Mouse (Mus musculus) forebrain, embryonic 11.5 days (tissue): ENCODE results near the gene Mfsd12. TPM values are rescaled to one million over a fixed set of nuclear protein-coding genes. Genes with fewer than 3 reads are reported as not detected.

Source experiments
- ATAC-seq: fragments of 200-750 bp; cut with Nextera tagmentation; replicated peaks from 2 replicates; pipeline ENCODE4 v1.8.0; 2017; ENCODE audit warnings: moderate TSS enrichment; ENCODE audit not compliant: low FRiP score
- DNase-seq: peaks from one replicate; pipeline ENCODE4 v3.0.0-alpha.2; 2017; ENCODE audit warnings: low spot score
- H3K27ac ChIP-seq: fragments of 300-500 bp; sonication (generic); 2 replicates; pipeline ENCODE4 v1.5.1; 2014; ENCODE audit warnings: low read depth, low read length
- H3K27me3 ChIP-seq: fragments of 300-500 bp; sonication (generic); 2 replicates; pipeline ENCODE4 v1.6.1; 2014; ENCODE audit warnings: mild to moderate bottlenecking, low read length, mixed read lengths; ENCODE audit not compliant: control insufficient read depth, insufficient read depth
- H3K36me3 ChIP-seq: fragments of 300-500 bp; sonication (generic); 2 replicates; pipeline ENCODE4 v1.6.1; 2014; ENCODE audit warnings: mild to moderate bottlenecking, low read length, moderate library complexity, mixed read lengths; ENCODE audit not compliant: control insufficient read depth, insufficient read depth
- H3K4me1 ChIP-seq: fragments of 300-500 bp; sonication (generic); replicated peaks from 2 replicates; pipeline ENCODE4 v1.6.1; 2014; ENCODE audit warnings: low read length, mixed read lengths; ENCODE audit not compliant: control insufficient read depth, insufficient read depth
- H3K4me2 ChIP-seq: fragments of 300-500 bp; sonication (generic); 2 replicates; pipeline ENCODE4 v1.6.1; 2014; ENCODE audit warnings: low read depth, mild to moderate bottlenecking, low read length, moderate library complexity, mixed read lengths; ENCODE audit not compliant: severe bottlenecking
- H3K4me3 ChIP-seq: fragments of 300-500 bp; sonication (generic); 2 replicates; pipeline ENCODE4 v1.5.1; 2014; ENCODE audit warnings: low read depth, low read length
- H3K9ac ChIP-seq: fragments of 300-500 bp; sonication (generic); 2 replicates; pipeline ENCODE4 v1.6.1; 2014; ENCODE audit warnings: low read length
- H3K9me3 ChIP-seq: fragments of 300-500 bp; sonication (generic); 2 replicates; pipeline ENCODE4 v1.6.1; 2016; ENCODE audit warnings: low read length, mixed read lengths; ENCODE audit not compliant: control insufficient read depth
- WGBS: fragments of 180-500 bp; shearing (Covaris S2); extraction: QIAGEN DNeasy Blood & Tissue Kit; methylation state at CpG from one replicate; pipeline ENCODE4 v1.1.7; 2014; 5-methylcytosine and 5-hydroxymethylcytosine counted together
- polyA plus RNA-seq: library from polyadenylated mRNA; unstranded; fragments of >200 nt; fragmentation: Nextera tagmentation; extraction: Ambion mirVana; gene quantifications from 2 replicates; pipeline ENCODE4 v1.2.1, GENCODE M21; 2014

The Mfsd12 gene
- polyA plus RNA-seq, 1 experiment from 2014 or later = 4.7 TPM

GRCm38 (mm10) chr10:81325781-81326180 lies 31.5 kb upstream of the Mfsd12 start:
- Histone ChIP-seq H3K4me1 (peaks cover 7% of the 10 kb centered on the region), H3K9ac (no peak overlapping the region), H3K27ac (no peak overlapping the region), H3K4me3 (no peak overlapping the region), H3K9me3 (no peaks in the 10 kb centered on the region), H3K36me3 (peaks cover 27% of the 10 kb centered on the region), H3K4me2 (no peak overlapping the region), H3K27me3 (no peaks in the 10 kb centered on the region)
- DNase-seq (no peak), ATAC-seq (no peak)
- 95% methylated on average over 18 of the region's 18 CpGs for WGBS

DNA sequence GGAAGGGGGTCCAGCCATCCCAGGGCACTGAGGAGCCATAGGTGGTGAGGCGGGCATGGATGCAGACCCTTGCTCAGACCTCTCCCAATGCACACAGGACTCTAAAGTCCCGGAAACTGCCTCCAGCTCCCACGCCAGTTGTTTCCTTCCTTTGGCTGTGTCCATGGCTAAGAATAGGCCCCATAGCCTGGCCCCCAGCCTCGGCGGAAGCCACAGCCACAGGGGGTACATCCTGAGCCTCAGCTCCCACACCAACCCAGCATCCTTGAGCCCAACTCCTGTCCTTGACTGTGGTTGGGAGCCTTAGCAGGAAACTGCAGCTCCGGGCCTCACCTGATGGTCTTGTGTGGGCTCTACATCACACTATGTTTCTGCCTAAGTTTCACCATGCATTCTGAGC lies 30.4 kb upstream of the Mfsd12 start:
- H3K27ac ChIP-seq = no peak overlapping the region
- H3K4me1 ChIP-seq = peaks cover 4% of the 10 kb centered on the region
- H3K36me3 ChIP-seq = peaks cover 27% of the 10 kb centered on the region
- DNase-seq (no peak), ATAC-seq (no peak)
- no peak overlapping the region for H3K9ac ChIP-seq
- no peak overlapping the region for H3K4me2 ChIP-seq
- H3K4me3 ChIP-seq = no peak overlapping the region
- no peaks in the 10 kb centered on the region for H3K9me3 ChIP-seq
- H3K27me3 ChIP-seq = no peaks in the 10 kb centered on the region
- WGBS = 89% methylated on average over 6 of the region's 6 CpGs

DNA sequence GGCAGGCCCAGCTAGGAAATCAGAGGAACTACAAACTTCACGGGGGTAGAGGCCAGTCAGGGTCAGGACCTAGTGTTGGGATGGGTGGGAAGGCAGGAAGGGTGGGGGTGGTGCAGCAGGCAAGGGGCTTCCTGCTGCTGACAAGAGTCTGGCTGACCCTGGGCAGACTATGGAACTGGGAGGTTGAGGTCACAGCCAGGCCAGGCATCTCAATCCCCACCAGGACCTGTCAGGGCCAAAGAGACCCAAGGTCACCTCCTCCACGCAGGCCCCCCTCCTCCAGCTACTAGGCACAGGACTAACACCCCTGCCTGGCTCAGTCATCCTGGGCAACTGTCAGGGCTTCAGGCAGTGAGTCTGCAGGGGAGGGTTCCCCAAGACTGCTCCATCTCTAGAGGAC lies 29.3 kb upstream of the Mfsd12 start:
- 67% methylated on average over 2 of the region's 2 CpGs for WGBS
- no peaks in the 10 kb centered on the region for H3K9me3 ChIP-seq
- ATAC-seq (no peak), DNase-seq (no peak)
- H3K9ac ChIP-seq = no peak overlapping the region
- no peak overlapping the region for H3K4me3 ChIP-seq
- no peak overlapping the region for H3K4me2 ChIP-seq
- H3K27me3 ChIP-seq = peaks cover 8% of the 10 kb centered on the region
- peaks cover 27% of the 10 kb centered on the region for H3K36me3 ChIP-seq
- no peak overlapping the region for H3K27ac ChIP-seq
- H3K4me1 ChIP-seq = no peaks in the 10 kb centered on the region

DNA sequence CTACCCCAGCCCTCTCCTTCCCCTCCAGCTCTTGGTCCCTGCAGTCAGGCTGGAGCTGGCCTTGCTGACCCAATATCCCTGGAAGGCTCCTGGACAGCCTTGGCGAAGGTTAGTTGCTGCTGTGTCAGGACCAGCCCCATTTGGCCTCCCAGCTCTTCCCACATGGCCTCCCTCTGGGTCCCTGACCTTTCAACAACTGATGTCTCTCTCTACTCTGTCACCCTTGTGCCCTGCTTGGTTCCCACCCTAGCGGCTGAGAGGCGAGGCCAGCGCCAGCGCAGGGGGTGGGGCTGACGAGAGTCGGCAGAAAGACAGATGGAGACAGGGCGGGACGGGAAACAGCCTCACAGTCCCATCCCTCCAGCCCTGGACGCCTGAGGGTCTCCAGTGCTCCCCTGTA lies 28.9 kb upstream of the Mfsd12 start, which contains the start of gene Tbxa2r:
Gene Tbxa2r, plus strand, starts transcription at position 346 of the 400 bp plus-strand sequence.
- ATAC-seq (no peak), DNase-seq (no peak)
- no peak within 1 kb of the TSS for H3K9ac ChIP-seq
- no peak within 1 kb of the TSS for H3K4me2 ChIP-seq
- no peaks in the 10 kb centered on the region for H3K9me3 ChIP-seq
- no peak within 1 kb of the TSS for H3K4me3 ChIP-seq
- H3K27me3 ChIP-seq = peaks cover 8% of the 10 kb centered on the region
- H3K36me3 ChIP-seq = peaks cover 27% of the 10 kb centered on the region
- WGBS = 19% methylated on average over 10 of the region's 10 CpGs
- no peak within 1 kb of the TSS for H3K27ac ChIP-seq
- H3K4me1 ChIP-seq = no peaks in the 10 kb centered on the region

GRCm38 (mm10) chr10:81329194-81329975 lies 27.9 kb upstream of the Mfsd12 start:
- no peak overlapping the region for H3K4me2 ChIP-seq
- no peak overlapping the region for H3K4me3 ChIP-seq
- peaks cover 18% of the 10 kb centered on the region for H3K36me3 ChIP-seq
- no peak overlapping the region for H3K27ac ChIP-seq
- peaks cover 10% of the 10 kb centered on the region for H3K27me3 ChIP-seq
- ATAC-seq = no peak
- no peak overlapping the region for H3K9ac ChIP-seq
- H3K9me3 ChIP-seq = no peaks in the 10 kb centered on the region
- DNase-seq = no peak
- 79% methylated on average over 10 of the region's 10 CpGs for WGBS
- no peaks in the 10 kb centered on the region for H3K4me1 ChIP-seq

- Histone ChIP-seq H3K4me2 (no peak overlapping the region), H3K9ac (no peak overlapping the region), H3K27ac (no peak overlapping the region), H3K36me3 (peaks cover 13% of the 10 kb centered on the region), H3K4me1 (no peaks in the 10 kb centered on the region), H3K4me3 (no peak overlapping the region), H3K9me3 (no peaks in the 10 kb centered on the region), H3K27me3 (peaks cover 10% of the 10 kb centered on the region)
- no peak for DNase-seq
- no peak for ATAC-seq
- WGBS = 73% methylated on average over 4 of the region's 4 CpGs
Measured at GRCm38 (mm10) chr10:81330007-81330406, 27.3 kb upstream of the Mfsd12 start.

GRCm38 (mm10) chr10:81332277-81332676 lies 25.0 kb upstream of the Mfsd12 start:
- 16% methylated on average over 29 of the region's 29 CpGs for WGBS
- Histone ChIP-seq H3K9me3 (no peaks in the 10 kb centered on the region), H3K27ac (no peak overlapping the region), H3K9ac (no peak overlapping the region), H3K36me3 (no peaks in the 10 kb centered on the region; the same call in 1 of the 2 replicates), H3K27me3 (peaks cover 10% of the 10 kb centered on the region), H3K4me2 (no peak overlapping the region), H3K4me3 (no peak overlapping the region), H3K4me1 (no peaks in the 10 kb centered on the region)
- no peak for ATAC-seq
- no peak for DNase-seq

- Histone ChIP-seq H3K4me1 (no peaks in the 10 kb centered on the region), H3K36me3 (no peaks in the 10 kb centered on the region), H3K9ac (no peak overlapping the region), H3K27ac (no peak overlapping the region), H3K27me3 (peaks cover 10% of the 10 kb centered on the region), H3K9me3 (no peaks in the 10 kb centered on the region), H3K4me3 (no peak overlapping the region), H3K4me2 (no peak overlapping the region)
- no peak for DNase-seq
- 66% methylated on average over 11 of the region's 11 CpGs for WGBS
- ATAC-seq = no peak
Measured at GRCm38 (mm10) chr10:81334324-81334723, 23.0 kb upstream of the Mfsd12 start.
